Mouse (Mus musculus) MEL-GATA-1-ER (cell line): ENCODE measurements around the gene Tead2.
"Not testable (repeated sequence)": the region's sequence is repeated elsewhere in the genome, so short reads cannot be mapped to it uniquely, and the experiment has no call there.

Source experiments
- DNase-seq: peaks from one replicate; pipeline ENCODE4 v3.0.0-alpha.2; 2012; ENCODE audit warnings: low read depth; ENCODE audit errors: extremely low read depth

Tead2 gene

DNA sequence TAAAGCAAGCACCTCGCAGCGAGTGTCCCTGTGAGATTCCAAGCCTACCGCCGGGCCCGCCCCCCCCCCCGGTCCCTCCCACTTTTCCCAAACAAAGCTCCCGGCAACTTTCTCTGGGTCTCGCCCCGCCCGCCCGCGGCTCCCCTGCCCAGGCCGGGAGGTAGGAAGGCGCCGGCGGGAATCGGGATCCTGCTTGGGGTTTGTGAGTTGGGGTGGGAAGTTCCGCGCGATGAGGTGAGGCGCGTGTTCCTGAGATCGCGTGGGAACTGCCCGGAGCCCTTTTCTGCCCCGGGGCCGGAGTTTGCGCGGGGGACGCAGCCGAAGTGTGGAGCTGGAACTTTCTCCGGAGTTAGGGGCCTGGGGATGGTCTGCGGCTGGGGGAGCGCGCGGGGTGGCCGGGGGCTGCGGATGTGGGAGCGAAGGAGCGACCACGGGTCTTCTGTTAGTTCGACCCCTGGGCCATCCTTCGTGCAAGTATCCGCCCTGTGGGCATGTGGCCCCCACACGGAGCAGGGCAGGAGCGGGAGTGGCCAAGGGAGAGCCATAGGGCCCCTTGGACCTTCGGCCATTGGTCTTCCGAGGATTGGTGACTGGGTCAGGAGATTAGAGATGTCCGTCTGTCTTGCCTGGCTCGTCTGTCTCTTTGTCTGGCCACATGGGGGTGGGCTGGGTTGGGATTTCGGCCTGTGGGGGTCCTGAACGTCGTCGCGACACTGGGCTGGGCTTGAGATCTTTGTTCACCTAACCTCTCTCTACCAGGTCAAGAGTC lies at the start of gene Tead2:
Gene Tead2, plus strand, starts transcription at position 81 of the 769 bp plus-strand sequence.
- DNase-seq, result no peak

DNA sequence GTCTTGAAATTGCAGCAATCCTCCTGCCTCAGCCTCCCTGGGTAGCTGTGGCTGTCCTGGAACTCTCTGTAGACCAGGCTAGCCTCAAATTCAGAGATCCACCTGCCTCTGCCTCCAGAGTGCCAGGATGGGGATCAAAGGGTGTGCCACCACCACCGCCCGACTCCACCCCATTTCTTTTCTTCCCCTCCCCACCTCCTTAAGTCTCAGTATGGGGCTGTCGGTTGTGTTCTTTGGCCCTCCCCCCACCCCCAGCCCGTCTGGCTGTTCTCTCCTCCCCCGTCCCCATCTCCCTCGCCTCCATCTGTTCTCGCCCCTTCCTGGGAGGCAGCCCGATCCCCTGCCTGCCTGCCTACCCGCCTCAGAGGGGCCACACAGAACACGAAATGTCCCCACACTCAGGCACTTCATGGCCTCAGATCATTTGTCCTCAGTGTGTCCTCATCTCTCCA lies 48.6 kb upstream of the Tead2 start:
- no peak for DNase-seq

DNA sequence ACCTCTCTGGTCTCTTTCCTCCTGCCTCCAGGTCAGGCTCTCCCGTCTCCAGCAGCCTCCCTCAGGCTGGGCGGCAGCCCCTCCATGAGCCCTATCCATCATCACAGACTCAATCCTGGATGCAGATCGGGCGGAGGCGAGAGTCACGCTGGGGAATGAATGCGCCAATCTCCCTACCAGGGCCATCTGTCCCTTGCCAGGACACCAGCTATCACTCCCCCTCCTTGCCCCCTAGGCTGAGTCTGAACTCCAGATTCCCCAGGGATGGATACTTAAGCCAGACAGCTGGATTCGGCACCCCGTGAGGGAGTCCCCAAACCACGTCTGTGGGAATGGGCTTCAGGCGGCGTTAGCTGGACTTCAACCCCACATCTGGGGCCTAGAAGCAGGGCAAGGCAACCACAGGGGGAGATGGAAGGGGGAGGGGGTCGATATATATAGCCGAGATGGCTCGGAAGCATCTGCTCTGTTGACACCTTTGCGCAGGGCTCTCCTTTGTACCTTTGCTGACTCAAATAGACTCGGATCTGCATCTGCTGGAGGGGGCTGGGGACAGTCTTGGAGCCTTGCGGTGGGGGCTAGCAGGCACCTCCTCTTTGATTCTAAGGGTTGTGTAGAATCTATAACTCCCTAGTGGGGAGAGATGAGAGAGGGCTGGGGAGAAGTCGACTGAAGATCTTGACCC lies 47.6 kb upstream of the Tead2 start:
- DNase-seq, result no peak

DNA sequence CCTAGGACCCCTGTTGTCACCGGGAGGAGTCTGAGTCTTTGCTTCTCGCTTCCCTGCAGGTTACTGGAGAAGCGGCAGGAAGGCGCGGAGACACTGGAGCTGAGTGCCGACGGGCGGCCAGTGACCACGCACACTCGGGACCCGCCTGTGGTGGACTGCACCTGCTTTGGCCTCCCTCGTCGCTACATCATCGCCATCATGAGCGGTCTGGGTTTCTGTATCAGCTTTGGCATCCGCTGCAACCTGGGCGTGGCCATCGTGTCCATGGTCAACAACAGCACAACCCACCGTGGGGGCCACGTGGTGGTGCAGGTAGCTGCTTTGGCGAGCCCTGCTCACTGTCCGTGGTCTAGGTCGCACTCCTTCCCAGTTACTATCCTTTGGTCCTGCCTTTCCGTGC lies 46.9 kb upstream of the Tead2 start:
- DNase-seq, result no peak

DNA sequence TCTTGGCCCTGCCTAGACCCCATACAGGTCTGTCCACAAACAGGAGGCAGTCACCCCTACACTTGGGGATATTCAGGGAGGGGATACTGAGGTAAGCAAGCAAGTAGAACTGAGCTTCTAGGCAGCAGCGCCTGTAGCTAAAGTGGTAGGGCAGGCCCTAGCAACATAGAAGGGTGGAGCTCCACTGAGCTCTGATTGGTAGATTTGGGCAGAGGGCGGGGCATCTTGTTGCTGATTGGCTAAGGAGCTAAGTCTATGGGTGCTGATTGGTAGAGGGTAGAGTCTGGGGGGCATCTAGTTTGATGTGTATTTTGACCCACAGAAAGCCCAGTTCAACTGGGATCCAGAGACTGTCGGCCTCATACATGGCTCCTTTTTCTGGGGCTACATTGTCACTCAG lies 46.1 kb upstream of the Tead2 start:
- no peak for DNase-seq

DNA sequence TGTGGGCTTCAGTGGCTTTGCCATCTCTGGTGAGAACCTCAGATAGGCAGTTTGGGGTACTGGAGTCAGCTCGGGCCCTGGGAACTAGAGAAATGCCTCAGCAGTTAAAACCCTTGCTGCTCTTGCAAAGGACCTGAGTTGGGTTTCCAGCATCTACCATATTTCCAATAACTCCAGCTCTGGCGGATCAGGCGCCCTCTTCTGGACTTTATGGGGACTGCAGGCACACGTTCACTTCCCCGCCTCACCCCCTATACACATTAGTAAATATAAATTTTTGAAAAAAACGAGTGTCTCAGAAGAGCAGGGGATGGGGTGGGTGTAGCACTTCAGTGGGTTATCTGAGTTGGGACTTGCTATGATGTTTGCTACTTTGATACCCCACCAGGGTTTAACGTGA lies 42.6 kb upstream of the Tead2 start:
- no peak for DNase-seq

DNA sequence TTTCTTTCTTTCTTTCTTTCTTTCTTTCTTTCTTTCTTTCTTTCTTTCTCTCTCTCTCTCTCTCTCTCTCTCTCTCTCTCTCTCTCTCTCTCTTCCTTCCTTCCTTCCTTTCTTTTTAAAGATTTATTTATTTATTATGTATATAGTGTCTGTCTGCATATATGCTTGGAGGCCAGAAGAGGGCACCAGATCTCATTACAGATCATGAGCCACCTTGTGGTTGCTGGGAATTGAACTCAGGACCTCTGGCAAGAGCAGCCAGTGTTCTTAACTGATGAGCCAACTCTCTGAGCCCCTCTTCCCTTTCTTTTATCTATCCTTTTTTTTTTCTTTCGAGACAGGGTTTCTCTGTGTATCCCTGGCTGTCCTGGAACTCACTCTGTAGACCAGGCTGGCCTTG lies 41.8 kb upstream of the Tead2 start:
- not testable (repeated sequence) for DNase-seq

DNA sequence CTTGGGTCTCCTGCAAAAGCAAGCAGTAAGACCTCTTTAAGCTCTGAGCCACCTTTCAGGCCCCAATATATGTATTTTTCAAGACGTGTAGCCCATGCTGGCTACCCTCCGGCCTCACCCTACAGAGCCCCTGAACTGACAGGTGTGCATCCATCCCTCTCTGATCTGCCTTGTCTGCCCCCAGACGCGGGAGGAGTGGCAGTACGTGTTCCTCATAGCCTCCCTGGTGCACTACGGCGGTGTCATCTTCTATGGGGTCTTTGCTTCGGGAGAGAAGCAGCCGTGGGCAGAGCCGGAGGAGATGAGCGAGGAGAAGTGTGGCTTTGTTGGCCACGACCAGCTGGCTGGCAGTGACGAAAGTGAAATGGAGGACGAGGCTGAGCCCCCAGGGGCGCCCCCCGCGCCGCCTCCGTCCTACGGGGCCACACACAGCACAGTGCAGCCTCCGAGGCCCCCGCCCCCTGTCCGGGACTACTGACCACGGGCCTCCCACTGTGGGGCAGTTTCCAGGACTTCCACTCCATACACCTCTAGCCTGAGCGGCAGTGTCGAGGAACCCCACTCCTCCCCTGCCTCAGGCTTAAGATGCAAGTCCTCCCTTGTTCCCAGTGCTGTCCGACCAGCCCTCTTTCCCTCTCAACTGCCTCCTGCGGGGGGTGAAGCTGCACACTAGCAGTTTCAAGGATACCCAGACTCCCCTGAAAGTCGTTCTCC lies 40.8 kb upstream of the Tead2 start:
- DNase-seq, result no peak

DNA sequence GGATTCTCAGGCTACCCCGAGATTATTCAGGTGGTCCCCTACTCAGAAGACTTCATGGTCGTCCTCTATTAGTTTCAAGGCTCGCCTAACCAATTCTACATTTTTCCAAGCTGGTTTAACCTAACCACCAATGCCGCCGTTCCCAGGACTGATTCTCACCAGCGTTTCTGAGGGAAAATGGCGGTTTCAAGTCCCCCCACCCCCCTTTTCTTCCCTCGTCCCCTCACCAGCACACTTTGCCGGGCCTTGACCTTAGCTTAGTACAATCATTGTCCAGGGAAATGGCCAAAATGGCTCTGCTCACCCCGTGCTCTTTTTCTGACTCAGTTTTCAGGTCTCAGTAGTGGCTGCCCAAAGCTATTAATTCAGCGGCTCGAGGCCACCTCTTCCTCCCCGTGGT lies 40.2 kb upstream of the Tead2 start:
- DNase-seq, result no peak

DNA sequence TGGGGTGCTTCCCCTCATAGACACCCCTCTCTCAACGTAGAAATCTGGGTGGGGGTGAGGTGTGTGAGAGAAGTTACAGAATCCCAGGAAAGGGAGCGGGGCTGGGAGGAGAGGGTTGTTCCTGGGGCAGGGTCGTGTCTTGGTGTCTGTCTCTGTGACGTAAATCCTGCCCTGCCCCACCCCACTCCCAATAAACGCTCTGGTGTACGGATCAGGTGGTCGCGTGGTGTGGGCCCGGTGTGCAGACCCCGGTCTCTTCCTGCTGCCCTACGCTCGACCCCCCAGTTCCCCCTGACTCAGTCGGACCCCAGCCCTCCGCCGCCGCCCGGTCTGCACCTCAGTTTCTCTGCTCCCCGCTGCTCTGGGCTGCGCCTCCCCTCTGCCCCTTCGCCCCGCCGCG lies 39.6 kb upstream of the Tead2 start:
- DNase-seq, result no peak

DNA sequence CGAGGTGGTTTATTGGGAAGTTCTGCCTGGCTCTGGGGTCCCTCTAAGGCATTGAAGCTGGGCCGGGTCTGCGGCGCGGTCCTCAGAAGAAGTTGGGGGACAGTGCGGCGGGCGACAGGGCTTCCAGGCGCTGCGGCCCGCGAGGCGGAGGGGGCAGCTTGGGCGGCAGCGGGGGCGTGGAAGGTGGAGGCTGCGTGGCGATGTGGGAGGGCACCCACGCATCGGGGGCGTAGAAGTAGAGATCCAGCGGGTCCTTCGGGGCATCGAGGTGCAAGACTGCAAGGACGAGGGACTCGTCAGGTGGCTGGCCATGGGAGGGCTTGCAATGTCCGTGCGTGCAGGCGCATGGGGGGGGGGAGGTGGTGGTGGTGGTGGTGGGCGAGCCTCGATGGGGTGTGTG lies 39.2 kb upstream of the Tead2 start:
- DNase-seq, result no peak

DNA sequence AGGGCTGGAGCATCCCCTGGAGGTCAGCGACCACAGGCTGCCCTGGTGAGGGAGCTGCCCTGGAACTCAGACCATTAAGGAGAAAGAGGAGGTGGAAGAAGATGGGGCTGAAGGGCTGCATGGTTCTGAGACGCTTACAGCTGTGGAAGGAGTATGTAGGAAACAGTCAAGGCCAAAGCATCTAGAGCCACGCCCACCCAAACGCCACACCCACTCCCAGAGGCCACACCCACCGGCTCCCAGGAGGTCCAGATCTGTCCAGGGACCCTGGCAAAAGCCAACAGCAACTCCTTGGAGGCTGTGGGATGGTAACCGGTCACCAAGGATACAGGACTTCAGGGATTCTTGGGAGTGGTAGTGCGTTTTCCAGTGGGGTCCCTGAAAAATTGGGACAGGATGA lies 37.0 kb upstream of the Tead2 start:
- DNase-seq, result no peak

DNA sequence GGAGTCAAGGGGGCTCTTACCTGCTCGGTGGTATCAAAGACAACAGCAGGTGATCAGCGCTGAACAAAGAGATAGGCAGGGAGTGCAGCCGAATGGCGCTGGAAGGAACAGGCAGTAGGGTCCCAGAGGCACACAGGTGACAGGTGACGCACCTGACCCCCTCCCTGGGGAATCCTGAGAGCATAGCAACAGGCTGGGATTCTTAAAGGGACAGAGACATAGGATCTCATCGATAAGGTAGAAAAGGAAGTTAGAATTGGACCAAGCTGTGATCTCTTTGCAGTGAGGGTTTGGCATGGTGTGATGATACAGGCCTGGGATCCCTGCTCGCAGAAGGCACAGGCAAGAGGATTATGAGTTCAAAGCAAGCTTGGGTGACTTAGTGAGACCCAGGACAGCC lies 36.1 kb upstream of the Tead2 start, which contains the start of gene Gfy:
Gene Gfy, minus strand, starts transcription at position 101 of the 400 bp plus-strand sequence.
- DNase-seq, result no peak

DNA sequence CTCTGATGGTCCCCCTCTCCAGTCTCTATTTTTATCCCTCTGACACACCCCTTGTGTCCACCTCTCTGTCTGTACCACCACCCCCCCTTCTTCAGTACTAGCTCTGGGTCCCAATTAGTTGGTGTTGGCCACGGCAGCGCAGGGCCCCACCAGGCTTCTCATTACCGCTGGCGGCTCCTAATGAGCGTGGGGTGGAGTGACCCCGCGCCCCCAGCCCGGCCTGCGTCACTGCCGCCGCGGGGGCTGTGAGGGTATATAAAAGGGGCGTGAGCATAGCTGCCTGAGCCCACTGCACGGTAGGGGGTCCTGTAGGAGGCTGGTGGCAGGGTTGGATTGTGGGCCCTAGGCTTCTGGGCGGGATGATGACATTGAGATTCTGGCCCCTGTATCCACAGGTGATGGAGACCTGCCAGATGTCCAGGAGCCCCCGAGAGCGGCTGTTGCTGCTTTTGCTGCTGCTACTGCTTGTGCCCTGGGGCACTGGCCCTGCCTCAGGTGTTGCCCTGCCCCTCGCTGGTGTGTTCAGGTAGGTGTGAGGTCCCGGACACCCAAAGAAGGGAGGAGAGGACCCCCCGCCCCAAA lies 34.6 kb upstream of the Tead2 start, which contains the start of gene Pth2:
Gene Pth2, plus strand, starts transcription at position 100 of the 582 bp plus-strand sequence.
- no peak for DNase-seq

DNA sequence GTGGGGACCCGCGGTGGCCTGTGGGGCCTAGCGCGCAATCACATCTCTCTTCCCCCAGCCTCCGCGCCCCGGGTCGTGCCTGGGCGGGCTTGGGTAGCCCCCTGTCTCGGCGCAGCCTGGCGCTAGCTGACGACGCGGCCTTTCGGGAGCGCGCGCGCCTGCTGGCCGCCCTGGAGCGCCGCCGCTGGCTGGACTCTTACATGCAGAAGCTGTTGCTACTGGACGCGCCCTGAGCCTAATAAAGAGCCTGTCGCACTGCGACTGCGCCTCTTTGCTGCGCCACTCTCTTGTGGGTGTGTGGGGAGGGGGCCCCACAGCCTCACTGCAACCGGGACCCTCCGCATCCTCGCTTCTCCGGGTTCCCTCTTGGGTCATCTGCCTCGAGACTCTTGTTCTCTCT lies 34.0 kb upstream of the Tead2 start:
- no peak for DNase-seq

DNA sequence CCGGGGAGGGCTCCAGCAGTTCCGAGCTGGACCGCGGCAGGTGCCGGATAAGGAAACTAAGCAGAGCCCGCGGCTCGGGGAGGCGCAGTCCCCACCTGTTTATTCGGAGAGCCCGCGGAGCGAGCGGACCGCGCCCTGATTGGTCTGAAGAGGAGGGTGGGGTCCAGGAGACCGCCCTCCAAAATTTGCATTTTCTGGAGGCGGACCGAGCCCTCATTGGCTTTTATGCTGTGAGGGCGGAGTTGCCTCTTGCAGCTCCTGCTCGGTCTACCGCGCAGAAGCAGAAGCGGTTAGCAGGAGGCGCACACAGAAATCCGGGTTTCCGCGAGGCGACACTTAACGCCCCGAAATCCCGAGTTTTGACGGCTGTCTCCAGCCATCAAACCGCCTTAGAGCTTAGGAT lies 33.4 kb upstream of the Tead2 start:
- DNase-seq, result peak; percentile 88

DNA sequence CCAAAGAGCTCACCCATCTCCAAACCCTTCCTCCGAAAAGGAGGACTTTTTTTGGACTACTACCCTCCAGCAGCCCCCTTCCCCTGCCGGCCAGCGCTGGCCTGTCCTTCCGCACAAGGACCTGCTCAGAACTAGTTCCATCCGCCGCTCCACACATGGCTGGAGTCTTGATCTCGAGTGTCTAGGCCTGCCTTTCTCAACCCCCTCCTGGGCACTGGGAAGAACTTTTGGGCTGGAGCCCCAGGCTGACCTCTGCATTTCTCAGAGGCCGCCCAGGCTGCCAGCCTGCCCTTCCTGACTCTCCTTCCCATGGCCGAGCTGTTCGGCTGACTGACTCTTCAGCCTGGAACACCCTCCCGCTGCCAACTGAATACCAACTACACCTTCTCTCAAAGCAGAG lies 32.9 kb upstream of the Tead2 start:
- DNase-seq, result no peak

DNA sequence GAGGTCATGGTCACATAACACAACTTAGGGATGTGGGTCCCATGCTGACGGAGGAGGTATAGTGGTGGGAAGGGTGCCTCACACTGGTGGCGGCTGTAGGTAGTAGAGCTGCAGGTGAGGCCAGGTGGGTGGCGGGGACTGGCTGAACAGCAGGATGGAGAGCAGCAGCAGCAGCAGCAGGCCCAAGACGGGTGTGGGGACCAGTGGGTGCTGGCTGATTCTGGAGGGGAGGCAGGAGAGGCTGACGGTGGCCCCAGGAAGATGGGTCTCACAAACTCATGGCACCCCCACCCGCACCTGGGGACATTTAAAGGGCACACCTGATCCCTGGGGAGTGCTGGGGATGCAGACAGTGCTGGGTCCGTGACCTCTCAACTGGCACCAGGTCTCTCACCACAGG lies 31.9 kb upstream of the Tead2 start:
- DNase-seq, result no peak

DNA sequence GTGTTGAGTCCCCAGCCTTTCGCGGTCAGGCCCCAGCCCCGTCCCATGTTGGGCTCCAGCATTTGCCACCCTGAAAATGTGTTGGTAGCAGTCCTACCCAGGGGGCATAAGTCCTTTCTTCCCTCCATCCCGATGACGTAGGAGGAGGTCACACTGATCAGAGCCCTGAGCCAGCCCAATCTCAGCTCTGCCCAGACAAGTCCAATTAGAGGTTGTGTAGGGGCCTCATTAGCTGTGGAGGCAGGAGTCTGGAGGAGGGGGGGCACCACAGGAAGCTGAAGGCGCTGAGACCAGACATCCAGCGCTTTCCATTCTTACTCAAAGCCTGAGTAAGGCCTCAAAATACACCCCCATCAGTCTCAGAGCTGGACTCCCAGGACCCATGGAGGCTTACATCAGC lies 29.6 kb upstream of the Tead2 start:
- no peak for DNase-seq

DNA sequence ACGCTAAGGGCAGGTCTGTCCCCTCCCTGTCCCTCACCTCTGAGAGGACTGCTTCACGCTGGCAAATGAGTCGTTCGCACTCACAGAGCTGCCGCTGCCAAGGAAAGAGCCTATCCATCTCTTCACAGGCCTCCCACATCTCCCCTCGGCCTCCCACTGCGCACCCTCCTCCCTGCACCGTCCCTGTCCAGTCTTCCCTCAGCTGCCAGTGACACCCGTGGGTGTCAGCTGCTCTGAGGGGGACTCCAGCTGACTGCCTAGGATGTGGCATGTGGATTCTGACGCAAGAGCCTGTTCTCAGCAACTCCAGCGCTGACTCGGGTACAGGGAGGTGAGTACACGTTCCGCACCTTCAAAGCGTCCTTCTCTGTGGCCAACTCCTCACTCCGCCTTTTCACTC lies 26.0 kb upstream of the Tead2 start:
- DNase-seq, result no peak

DNA sequence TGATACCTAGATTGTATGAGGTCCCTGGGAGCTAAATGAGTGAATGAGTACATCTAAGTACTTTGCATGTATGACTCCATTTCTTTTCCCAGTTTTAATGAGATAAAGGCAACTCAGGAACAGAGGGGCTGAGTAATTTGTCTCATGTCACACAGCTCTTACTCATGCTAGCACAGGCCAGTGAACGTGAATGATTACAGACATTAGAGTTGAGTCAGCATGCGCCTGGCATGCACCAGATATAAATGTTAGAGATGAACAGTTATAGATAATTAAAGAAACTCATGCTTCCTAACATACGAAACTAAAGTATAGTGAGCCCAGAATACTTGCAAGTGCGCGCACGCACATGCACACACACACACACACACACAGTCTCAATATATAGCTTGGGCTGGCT lies 25.4 kb upstream of the Tead2 start:
- DNase-seq, result no peak

DNA sequence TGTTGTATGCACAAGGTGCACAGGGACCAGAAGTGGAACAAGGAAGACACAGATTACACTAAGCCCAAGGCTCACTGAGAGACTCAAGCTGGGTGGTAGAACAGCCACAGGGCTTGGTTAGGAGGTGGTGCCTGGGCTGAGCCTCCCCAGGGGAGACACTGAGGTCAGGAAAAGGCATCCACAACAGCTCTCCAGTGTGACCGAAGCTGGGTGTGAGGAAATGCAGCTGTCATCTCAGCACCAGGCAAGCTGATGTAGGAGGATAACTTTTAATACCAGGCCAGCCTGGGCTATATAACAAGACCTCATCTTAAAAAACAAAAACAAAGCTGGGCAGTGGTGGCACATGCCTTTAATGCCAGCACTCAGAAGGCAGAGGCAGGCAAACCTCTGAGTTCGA lies 24.4 kb upstream of the Tead2 start:
- no peak for DNase-seq
